ENCODE assay signal across 28 mouse cellular contexts in the genomic region with DNA sequence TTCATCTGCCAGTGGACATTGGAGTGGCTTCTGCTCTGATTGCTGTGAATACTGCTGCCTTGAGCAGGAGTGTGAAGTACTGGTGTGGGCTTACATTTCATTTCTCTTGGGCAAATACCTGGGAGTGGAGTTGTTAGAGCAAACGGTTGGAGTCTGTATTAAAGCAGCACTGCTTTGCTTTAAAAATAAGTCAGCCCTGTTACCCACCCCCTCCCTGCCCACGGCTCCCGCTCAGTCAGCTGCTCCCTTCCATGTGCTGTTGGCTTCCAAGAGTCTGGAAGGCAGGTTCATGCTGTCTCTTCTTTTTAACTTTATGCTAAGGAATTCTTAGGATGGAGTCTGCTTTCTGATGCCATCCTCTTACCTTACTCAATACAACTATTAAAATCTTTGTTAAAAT. TPM values are rescaled to one million over a fixed set of nuclear protein-coding genes. Genes with fewer than 3 reads are reported as not detected.
A peak's percentile ranks its signal among the peaks of the same experiment; 100 is the strongest.
DNase-seq lines count a peak whose midpoint lies in the region; ATAC-seq and TF ChIP-seq lines count a peak whose summit lies in the region.
"Had no signal": no experiment of that assay in that cellular context is flagged by ENCODE, and none has a peak within 500 bp of the region (broad histone marks: within the 10 kb centered on the region; RNA-seq: fewer than 3 reads in every experiment).

No protein-coding gene starts in this region.

- peak; percentile 80 for ATAC-seq in frontal cortex, adult (ENCODE audit: low TSS enrichment)
- ATAC-seq: activated CD4-positive, CD25-positive, alpha-beta regulatory T cell, adult 4 months; CD4-positive, CD25-positive, alpha-beta regulatory T cell, adult 4 months; forebrain, embryonic 14.5 days; forebrain, embryonic 16.5 days; Patski had no signal

- intact Hi-C loops in left cerebral cortex, adult 2 months (cut with DNase I), result loop anchor here (2.0 kb wide), 1 partner anchor 29 kb away; no protein-coding TSS in a partner anchor
- intact Hi-C loops in left cerebral cortex, postnatal 10 days (cut with DNase I), result no loop called here

- DNase-seq in frontal cortex, postnatal 10 days (ENCODE audit: low spot score in 2 of 2), result no peak
- no peak for DNase-seq in left cerebral cortex, adult 2 months (ENCODE audit: extremely low spot score in 1 of 2, low spot score in 2 of 2)
- DNase-seq in left cerebral cortex, postnatal 10 days (ENCODE audit: extremely low spot score in 1 of 2, low spot score in 2 of 2), result no peak
- DNase-seq in brain, adult 2 months (ENCODE audit: low read depth, low spot score), result peak; percentile 90
- peak; percentile 88 for DNase-seq in telencephalon, adult 2 months (ENCODE audit: low read depth, low spot score)
- no peak for DNase-seq in cerebellum, postnatal 4 days (ENCODE audit: low spot score in 2 of 2)
- DNase-seq: adrenal gland, adult 8-10 months; adrenal gland, postnatal 14 days; adrenal gland, postnatal 36 days; B cell, adult 2 months; cerebellum, adult 11 months; cerebellum, adult 18-20 months; cerebellum, adult 8-10 months; cerebellum, adult 9-11 months; cerebellum, postnatal 14 days; cerebellum, postnatal 36 days; embryo, embryonic 11 days had no signal

- peak overlapping the region; percentile 75; the same call in 1 of the 2 replicates for H3K27ac ChIP-seq in left cerebral cortex, adult 2 months
- H3K27ac ChIP-seq: embryonic facial prominence, embryonic 13.5 days; embryonic facial prominence, embryonic 15.5 days; forebrain, embryonic 10.5 days; forebrain, embryonic 12.5 days had no signal

- TF ChIP-seq CTCF in left cerebral cortex, adult 2 months (IDR thresholded peaks at IDR 0.05), result no peak

- H3K4me3 ChIP-seq in left cerebral cortex, adult 2 months, result no peak overlapping the region
- H3K4me3 ChIP-seq: embryonic facial prominence, embryonic 13.5 days; embryonic facial prominence, embryonic 15.5 days; erythroblast, embryonic 14.5 days; forebrain, embryonic 10.5 days; forebrain, embryonic 12.5 days had no signal

RNA-seq across cellular contexts. Expression of gene Baiap2, which starts 18.9 kb away (rescaled TPM):
- total RNA-seq in left cerebral cortex, adult 2 months (2021), result 100 to 1,000 TPM; 249 to 287 TPM
- total RNA-seq in left cerebral cortex, postnatal 10 days (2021), result 100 to 1,000 TPM; 116 to 122 TPM

RNA-seq across cellular contexts. Expression of gene Chmp6, which starts 48.3 kb away (rescaled TPM):
- 10 to 100 TPM; 37.2 to 43.6 TPM for total RNA-seq in left cerebral cortex, adult 2 months (2021)
- 10 to 100 TPM; 43.0 to 46.9 TPM for total RNA-seq in left cerebral cortex, postnatal 10 days (2021)

Comparison
In these comparisons a context has a peak if more than half of its experiments do, and no peak if none do; other contexts are left out.
1. DNase-seq: peak in brain, adult 2 months (single experiment) and telencephalon, adult 2 months (single experiment); none in frontal cortex, postnatal 10 days (0 of 2), left cerebral cortex, adult 2 months (0 of 2), left cerebral cortex, postnatal 10 days (0 of 2) and cerebellum, postnatal 4 days (0 of 2).